Mouse (Mus musculus): ENCODE measurements around the gene Vsx2.

GRCm38 (mm10) chr12:84572341-84572720 is 2.8 kb downstream of the Vsx2 start:
- TF ChIP-seq CTCF (conservative IDR thresholded peaks at IDR 0.05; ENCODE audit: insufficient read depth, insufficient read length, low read depth, low read length) (no peak), POLR2A (IDR thresholded peaks at IDR 0.05; ENCODE audit: low read depth, low read length) (no peak)

Measured in kidney, adult 2 months (tissue).